Mouse (Mus musculus) hindbrain, embryonic 11.5 days (tissue): ENCODE results near the gene Shisa2. TPM values are rescaled to one million over a fixed set of nuclear protein-coding genes. Genes with fewer than 3 reads are reported as not detected.
A peak's percentile ranks its signal among the peaks of the same experiment; 100 is the strongest.

Experiments used
- ATAC-seq: fragments of 200-750 bp; cut with Nextera tagmentation; 2 replicates; pipeline ENCODE4 v1.8.0; 2017; ENCODE audit warnings: mild to moderate bottlenecking, moderate TSS enrichment, moderate library complexity; ENCODE audit not compliant: low FRiP score
- DNase-seq: peaks from one replicate; pipeline ENCODE4 v3.0.0-alpha.2; 2015; ENCODE audit warnings: low spot score
- H3K27ac ChIP-seq: fragments of 300-500 bp; sonication (generic); 2 replicates; pipeline ENCODE4 v1.5.1; 2014; ENCODE audit warnings: mild to moderate bottlenecking, low read depth, low read length
- H3K27me3 ChIP-seq: fragments of 300-500 bp; sonication (generic); 2 replicates; pipeline ENCODE4 v1.6.1; 2014; ENCODE audit warnings: mild to moderate bottlenecking, low read length, moderate library complexity, mixed read lengths; ENCODE audit not compliant: control insufficient read depth, insufficient read depth
- H3K36me3 ChIP-seq: fragments of 300-500 bp; sonication (generic); 2 replicates; pipeline ENCODE4 v1.6.1; 2014; ENCODE audit warnings: mild to moderate bottlenecking, low read length, moderate library complexity, mixed read lengths; ENCODE audit not compliant: control insufficient read depth, insufficient read depth
- H3K4me1 ChIP-seq: fragments of 300-500 bp; sonication (generic); replicated peaks from 2 replicates; pipeline ENCODE4 v1.6.1; 2014; ENCODE audit warnings: low read length, mixed read lengths; ENCODE audit not compliant: control insufficient read depth, insufficient read depth
- H3K4me2 ChIP-seq: fragments of 300-500 bp; sonication (generic); replicated peaks from 2 replicates; pipeline ENCODE4 v1.6.1; 2014; ENCODE audit warnings: mild to moderate bottlenecking, low read depth, low read length
- H3K4me3 ChIP-seq: fragments of 300-500 bp; sonication (generic); 2 replicates; pipeline ENCODE4 v1.5.1; 2014; ENCODE audit warnings: low read depth, low read length
- H3K9ac ChIP-seq: fragments of 300-500 bp; sonication (generic); 2 replicates; pipeline ENCODE4 v1.6.1; 2014; ENCODE audit warnings: low read depth, low read length
- H3K9me3 ChIP-seq: fragments of 300-500 bp; sonication (generic); 2 replicates; pipeline ENCODE4 v1.6.1; 2016; ENCODE audit warnings: low read length; ENCODE audit not compliant: control insufficient read depth
- WGBS: fragments of 180-500 bp; shearing (Covaris S2); extraction: QIAGEN DNeasy Blood & Tissue Kit; methylation state at CpG from one replicate; pipeline ENCODE4 v1.1.7; 2014; 5-methylcytosine and 5-hydroxymethylcytosine counted together
- polyA plus RNA-seq: library from polyadenylated mRNA; unstranded; fragments of >200 nt; fragmentation: Nextera tagmentation; extraction: Ambion mirVana; gene quantifications from 2 replicates; pipeline ENCODE4 v1.2.1, GENCODE M21; 2014

Shisa2 gene
- polyA plus RNA-seq, 1 experiment from 2014 or later, result 15.7 TPM

DNA sequence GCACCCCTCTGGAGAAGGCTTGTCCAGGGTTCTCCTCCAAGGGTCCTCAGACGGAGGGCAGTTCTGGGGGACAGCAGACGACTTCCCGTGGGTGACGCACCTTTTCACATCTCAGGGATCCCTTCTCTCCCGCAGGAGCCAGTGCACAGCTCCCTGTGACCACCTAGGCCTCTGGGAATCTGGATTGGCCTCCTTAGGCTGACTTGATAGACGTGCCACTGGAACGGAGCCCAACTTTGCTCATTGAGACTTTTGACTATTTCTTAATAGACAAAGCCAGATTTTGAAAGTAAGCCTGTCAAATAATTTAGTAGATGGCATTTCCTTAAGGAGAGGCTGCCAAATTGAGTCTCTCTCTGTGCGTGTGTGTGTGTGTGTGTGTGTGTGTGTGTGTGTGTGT lies 1.6 kb downstream of the Shisa2 start:
- no peak overlapping the region for H3K27ac ChIP-seq

DNA sequence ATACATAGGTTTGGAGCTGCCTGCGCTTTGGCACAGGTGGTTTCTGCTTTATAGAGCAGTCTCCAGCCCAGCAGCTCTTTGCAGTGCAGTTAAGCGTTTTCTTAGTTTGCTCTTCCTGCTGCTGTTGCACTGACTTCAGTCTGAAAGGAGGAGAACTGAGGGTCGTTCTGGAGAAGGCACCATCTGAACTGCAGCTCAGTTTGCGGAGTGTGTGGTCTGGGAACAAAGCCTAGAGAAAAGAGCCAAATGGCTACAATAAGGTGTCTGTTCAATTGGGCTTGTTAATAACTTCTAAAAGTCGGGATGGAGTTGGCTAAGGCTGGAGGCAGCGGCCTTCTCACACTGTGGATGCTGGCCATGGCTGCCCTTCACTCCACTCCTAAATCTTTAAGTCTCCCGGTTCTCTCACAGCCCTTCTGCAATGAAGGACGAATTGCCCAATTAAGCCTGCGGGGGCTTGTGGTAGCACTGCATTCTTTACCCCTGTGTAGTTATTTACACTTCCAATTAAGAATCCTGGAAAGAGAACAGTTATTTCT lies 2.1 kb downstream of the Shisa2 start:
- H3K27me3 ChIP-seq, result peaks cover 10% of the 10 kb centered on the region; the same call in 1 of the 2 replicates
- H3K27ac ChIP-seq, result no peak overlapping the region
- H3K9me3 ChIP-seq, result no peaks in the 10 kb centered on the region
- DNase-seq, result no peak
- H3K9ac ChIP-seq, result 0 out of 2 replicates have a peak overlapping the region, but pooled peaks have one; percentile 19
- WGBS, result 44% methylated on average over 9 of the region's 9 CpGs
- no peaks in the 10 kb centered on the region for H3K36me3 ChIP-seq
- no peak for ATAC-seq
- H3K4me1 ChIP-seq, result no peaks in the 10 kb centered on the region; the same call in 1 of the 2 replicates
- H3K4me2 ChIP-seq, result peak overlapping the region; percentile 79
- peak overlapping the region; percentile 62 for H3K4me3 ChIP-seq

More for the DNA sequence above, 1.6 kb downstream of the Shisa2 start:
- Histone ChIP-seq H3K36me3 (no peaks in the 10 kb centered on the region), H3K9ac (peak overlapping the region; percentile 19; the same call in 1 of the 2 replicates), H3K27me3 (peaks cover 10% of the 10 kb centered on the region; the same call in 1 of the 2 replicates), H3K4me1 (no peaks in the 10 kb centered on the region; the same call in 1 of the 2 replicates), H3K9me3 (no peaks in the 10 kb centered on the region), H3K4me3 (peak overlapping the region; percentile 62), H3K4me2 (peak overlapping the region; percentile 79)
- ATAC-seq, result no peak
- DNase-seq, result no peak
- 35% methylated on average over 8 of the region's 8 CpGs for WGBS

DNA sequence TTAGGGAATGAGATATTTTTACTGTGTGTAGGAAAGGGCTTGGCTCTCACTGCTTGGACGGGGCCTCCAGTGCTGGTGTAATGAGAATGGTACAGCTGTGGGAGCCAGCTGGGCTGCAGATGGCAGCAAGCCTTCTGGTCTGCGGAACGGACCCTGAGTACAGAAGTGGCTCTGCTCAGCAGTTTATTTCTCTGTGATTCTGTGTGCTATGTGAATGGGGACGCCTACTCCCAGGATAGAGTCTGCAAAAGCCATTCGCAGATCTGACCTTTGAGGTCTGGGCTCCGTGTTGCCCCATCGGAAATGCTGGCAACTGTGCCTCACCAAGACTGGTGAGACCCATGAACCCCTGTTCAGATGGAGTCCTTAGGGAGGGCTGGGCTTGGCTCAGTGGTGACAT lies 2.7 kb downstream of the Shisa2 start:
- Histone ChIP-seq H3K4me2 (peak overlapping the region; percentile 79; the same call in 1 of the 2 replicates), H3K9ac (peak overlapping the region; percentile 11; the same call in 1 of the 2 replicates), H3K4me3 (peak overlapping the region; percentile 62), H3K9me3 (no peaks in the 10 kb centered on the region), H3K4me1 (no peaks in the 10 kb centered on the region; the same call in 1 of the 2 replicates), H3K27ac (no peak overlapping the region), H3K36me3 (no peaks in the 10 kb centered on the region), H3K27me3 (peaks cover 10% of the 10 kb centered on the region; the same call in 1 of the 2 replicates)
- ATAC-seq, result no peak
- WGBS, result 52% methylated on average over 7 of the region's 7 CpGs
- peak; percentile 60 for DNase-seq

DNA sequence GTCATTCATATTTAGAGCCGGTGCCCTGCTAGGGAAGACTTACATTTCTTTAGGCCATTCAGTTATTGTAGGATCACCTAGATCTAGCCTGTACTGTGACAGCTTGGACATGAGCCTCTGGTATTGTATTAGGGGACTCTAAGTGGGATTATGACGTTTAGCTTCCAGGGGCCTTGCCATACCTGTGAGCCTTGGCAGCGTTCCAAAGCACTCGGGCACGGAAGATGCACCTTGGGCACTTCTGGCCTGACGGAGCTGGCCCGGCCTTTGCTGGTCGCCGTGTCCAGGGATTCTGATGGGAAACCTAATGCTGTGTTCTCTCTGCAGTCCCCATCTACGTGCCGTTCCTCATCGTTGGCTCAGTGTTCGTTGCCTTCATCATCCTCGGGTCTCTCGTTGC lies 4.2 kb downstream of the Shisa2 start:
- H3K4me3 ChIP-seq, result no peak overlapping the region

DNA sequence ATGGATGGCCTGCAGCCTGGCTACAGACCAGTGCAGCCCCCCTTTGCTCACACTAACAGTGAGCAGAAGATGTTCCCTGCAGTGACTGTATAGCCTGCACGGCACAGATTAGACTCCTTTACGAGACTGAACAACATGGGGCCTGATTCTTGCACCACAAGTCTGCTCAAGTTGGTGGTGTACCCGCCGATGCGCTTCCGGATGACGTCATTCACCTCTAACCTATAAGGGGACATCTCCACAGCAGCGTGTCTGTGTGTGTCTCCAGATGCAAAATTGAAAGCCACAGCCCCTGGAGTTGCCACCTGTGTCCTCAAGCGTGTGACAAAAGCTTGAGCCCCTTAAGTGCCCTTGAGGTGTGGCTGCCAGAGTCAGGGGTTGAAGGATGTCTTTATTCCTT lies 5.0 kb downstream of the Shisa2 start:
- 89% methylated on average over 9 of the region's 9 CpGs for WGBS
- Histone ChIP-seq H3K27ac (no peak overlapping the region), H3K27me3 (peaks cover 5% of the 10 kb centered on the region; the same call in 1 of the 2 replicates), H3K9ac (no peak overlapping the region), H3K9me3 (no peaks in the 10 kb centered on the region), H3K4me3 (no peak overlapping the region), H3K4me1 (no peaks in the 10 kb centered on the region; the same call in 1 of the 2 replicates), H3K4me2 (no peak overlapping the region), H3K36me3 (no peaks in the 10 kb centered on the region)
- no peak for ATAC-seq
- no peak for DNase-seq

More for the DNA sequence above, 4.2 kb downstream of the Shisa2 start:
- ATAC-seq (no peak), DNase-seq (no peak)
- 92% methylated on average over 15 of the region's 15 CpGs for WGBS
- Histone ChIP-seq H3K9me3 (no peaks in the 10 kb centered on the region), H3K27ac (no peak overlapping the region), H3K27me3 (peaks cover 10% of the 10 kb centered on the region; the same call in 1 of the 2 replicates), H3K4me1 (no peaks in the 10 kb centered on the region; the same call in 1 of the 2 replicates), H3K4me2 (no peak overlapping the region), H3K9ac (no peak overlapping the region), H3K36me3 (no peaks in the 10 kb centered on the region)

DNA sequence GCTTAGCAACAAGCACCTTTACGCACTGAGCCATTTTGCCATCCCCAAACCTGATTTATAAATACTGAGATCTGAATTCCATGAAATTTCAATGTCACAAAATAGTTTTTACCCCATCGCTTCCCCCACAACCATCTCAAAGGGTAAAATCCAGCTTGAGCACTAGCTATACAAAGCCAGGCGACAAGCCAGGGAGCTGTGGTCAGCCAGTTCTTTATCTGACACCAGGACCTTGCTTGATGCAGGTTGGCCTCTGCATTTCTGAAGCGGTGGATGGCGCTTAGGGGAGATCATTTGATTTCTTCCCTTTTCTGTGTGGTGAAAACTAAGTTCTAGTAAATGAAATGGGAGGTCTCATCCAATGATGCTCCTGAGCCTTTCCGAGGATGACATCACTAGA lies 7.0 kb downstream of the Shisa2 start:
- Histone ChIP-seq H3K9me3 (no peaks in the 10 kb centered on the region), H3K4me2 (no peak overlapping the region), H3K9ac (no peak overlapping the region), H3K4me3 (no peak overlapping the region), H3K36me3 (no peaks in the 10 kb centered on the region), H3K27me3 (peaks cover 2% of the 10 kb centered on the region; the same call in 1 of the 2 replicates), H3K27ac (no peak overlapping the region), H3K4me1 (no peaks in the 10 kb centered on the region)
- WGBS, result 92% methylated on average over 6 of the region's 6 CpGs
- DNase-seq (no peak), ATAC-seq (no peak)

DNA sequence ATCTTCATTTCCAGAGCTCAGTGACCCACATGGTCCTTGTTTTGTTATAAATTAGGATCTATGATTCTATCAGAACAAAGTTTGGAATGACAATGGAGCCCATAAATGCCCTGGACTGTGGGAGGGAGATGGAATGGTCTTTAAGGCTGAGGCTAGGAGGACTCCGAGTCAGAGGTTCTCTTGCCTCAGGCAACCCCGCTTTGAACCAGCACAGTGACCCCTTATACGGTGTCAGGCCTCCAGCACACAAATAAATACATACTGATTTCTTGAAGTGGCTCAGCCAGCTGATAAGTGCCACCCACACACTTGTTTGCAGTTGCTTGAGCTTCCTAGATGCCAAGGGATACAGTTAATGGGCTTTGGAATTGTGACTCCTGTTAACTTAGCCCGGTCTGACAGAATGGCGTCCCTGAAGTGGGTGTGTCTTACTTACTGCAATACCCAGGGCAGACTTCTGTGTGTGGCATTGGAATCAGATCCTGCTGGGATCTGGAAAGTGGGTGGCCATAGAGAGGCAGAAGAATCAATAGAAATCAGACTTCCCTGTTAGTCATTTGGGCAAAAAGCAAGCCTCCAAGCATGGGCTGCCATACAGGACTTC lies 8.3 kb downstream of the Shisa2 start:
- no peaks in the 10 kb centered on the region for H3K4me1 ChIP-seq
- H3K4me2 ChIP-seq, result no peak overlapping the region
- no peak overlapping the region for H3K9ac ChIP-seq
- no peaks in the 10 kb centered on the region for H3K27me3 ChIP-seq
- ATAC-seq (no peak), DNase-seq (no peak)
- H3K9me3 ChIP-seq, result no peaks in the 10 kb centered on the region
- no peaks in the 10 kb centered on the region for H3K36me3 ChIP-seq
- 83% methylated on average over 5 of the region's 5 CpGs for WGBS
- no peak overlapping the region for H3K4me3 ChIP-seq
- H3K27ac ChIP-seq, result no peak overlapping the region

DNA sequence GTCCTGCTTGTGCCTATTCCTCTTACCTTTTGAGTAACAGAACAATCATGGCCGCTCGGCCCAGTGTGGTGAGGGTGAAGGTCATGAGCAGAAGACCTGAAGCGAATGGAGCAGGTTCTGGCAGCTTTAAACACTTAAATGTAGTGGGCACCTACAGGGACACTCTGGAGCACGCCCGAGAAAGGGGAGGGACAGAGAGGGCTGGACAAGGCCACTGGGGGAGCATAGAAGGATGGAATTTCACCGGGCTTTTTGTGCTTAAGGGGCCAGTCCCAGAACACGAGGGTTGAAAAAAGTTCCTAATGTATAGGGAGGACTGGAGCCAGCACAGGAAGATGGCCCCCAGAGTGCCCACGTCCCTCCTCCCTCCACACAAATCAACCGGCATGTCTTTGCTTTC lies 8.9 kb downstream of the Shisa2 start:
- Histone ChIP-seq H3K27ac (no peak overlapping the region), H3K9ac (no peak overlapping the region), H3K4me2 (no peak overlapping the region), H3K27me3 (no peaks in the 10 kb centered on the region), H3K4me1 (no peaks in the 10 kb centered on the region), H3K9me3 (no peaks in the 10 kb centered on the region), H3K36me3 (no peaks in the 10 kb centered on the region), H3K4me3 (no peak overlapping the region)
- WGBS, result 75% methylated on average over 9 of the region's 9 CpGs
- DNase-seq (no peak), ATAC-seq (no peak)
